ENCODE assay signal across 20 mouse cellular contexts in the genomic region with DNA sequence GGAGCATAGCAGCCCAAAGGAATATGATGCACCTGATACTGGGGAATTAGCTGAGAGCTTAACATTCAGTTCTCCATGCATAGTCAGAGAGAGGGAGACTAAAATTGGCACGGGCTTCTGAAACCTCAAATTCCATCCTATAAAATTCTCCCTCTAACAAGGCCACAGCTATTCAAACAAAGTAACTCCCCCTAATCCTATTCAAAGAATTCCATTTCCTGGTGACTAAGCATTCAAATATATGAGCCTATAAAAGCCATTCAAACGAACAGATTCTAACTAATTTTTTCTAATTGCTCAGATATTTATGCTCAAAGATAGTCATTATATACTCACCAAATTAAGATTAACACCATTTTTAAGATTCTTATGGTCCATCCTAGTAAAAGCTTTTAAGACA.
DNase-seq lines count a peak whose midpoint lies in the region; ATAC-seq and TF ChIP-seq lines count a peak whose summit lies in the region.
"Had no signal": no experiment of that assay in that cellular context is flagged by ENCODE, and none has a peak within 500 bp of the region (broad histone marks: within the 10 kb centered on the region; RNA-seq: fewer than 3 reads in every experiment).

No protein-coding gene starts in this region.

- no peaks in the 10 kb centered on the region for H3K79me3 ChIP-seq in C2C12 (ENCODE audit: low read depth)

- WGBS in embryonic facial prominence, embryonic 14.5 days, result 38% methylated on average over 2 of the region's 2 CpGs
- WGBS in embryonic facial prominence, embryonic 10.5 days, result 64% methylated on average over 2 of the region's 2 CpGs
- 73% methylated on average over 2 of the region's 2 CpGs for WGBS in hindbrain, embryonic 16.5 days
- WGBS in heart, embryonic 11.5 days (ENCODE audit: insufficient replicate concordance), result 57% methylated on average over 2 of the region's 2 CpGs

- ATAC-seq in embryonic facial prominence, embryonic 14.5 days (ENCODE audit: low read depth), result no peak
- ATAC-seq in hindbrain, embryonic 16.5 days, result no peak
- ATAC-seq in heart, embryonic 11.5 days (replicated peaks; ENCODE audit: insufficient number of reproducible peaks, low FRiP score, low TSS enrichment), result no peak
- ATAC-seq: activated CD4-positive, CD25-positive, alpha-beta regulatory T cell, adult 4 months; forebrain, embryonic 14.5 days; forebrain, embryonic 16.5 days; Patski had no signal

- DNase-seq in embryonic facial prominence, embryonic 14.5 days (ENCODE audit: low spot score), result peak; percentile 14
- DNase-seq in embryonic facial prominence, embryonic 10.5 days (ENCODE audit: low spot score), result no peak
- peak; percentile 35 for DNase-seq in 3134 (ENCODE audit: extremely low read depth, insufficient read length, low spot score)
- DNase-seq: adrenal gland, adult 8-10 months; adrenal gland, postnatal 14 days; adrenal gland, postnatal 36 days; B cell, adult 2 months; cerebellum, adult 11-12 months; cerebellum, adult 2 months; cerebellum, adult 9-10 months; cerebellum, postnatal 10 days; cerebellum, postnatal 25 days had no signal

- H3K36me3 ChIP-seq in embryonic facial prominence, embryonic 14.5 days (ENCODE audit: control insufficient read depth, insufficient read depth, low read length), result no peaks in the 10 kb centered on the region
- no peaks in the 10 kb centered on the region for H3K36me3 ChIP-seq in embryonic facial prominence, embryonic 10.5 days (replicated peaks)
- no peaks in the 10 kb centered on the region for H3K36me3 ChIP-seq in C2C12 (ENCODE audit: control insufficient read depth, insufficient read depth)
- no peaks in the 10 kb centered on the region for H3K36me3 ChIP-seq in hindbrain, embryonic 16.5 days (ENCODE audit: control insufficient read depth, insufficient read depth, low read length)
- no peaks in the 10 kb centered on the region for H3K36me3 ChIP-seq in heart, embryonic 11.5 days (ENCODE audit: control insufficient read depth, insufficient read depth, low read length)
- H3K36me3 ChIP-seq: embryonic facial prominence, embryonic 13.5 days had no signal

- H3K79me2 ChIP-seq in C2C12 (ENCODE audit: control insufficient read depth, insufficient read depth), result no peaks in the 10 kb centered on the region

- no peak overlapping the region for H3ac ChIP-seq in C2C12 (ENCODE audit: control insufficient read depth, insufficient read length, low read depth)

- no peaks in the 10 kb centered on the region for H3K9me3 ChIP-seq in embryonic facial prominence, embryonic 14.5 days (ENCODE audit: control insufficient read depth, low read length)
- no peaks in the 10 kb centered on the region for H3K9me3 ChIP-seq in embryonic facial prominence, embryonic 10.5 days
- peaks cover 2% of the 10 kb centered on the region; the same call in 1 of the 2 replicates for H3K9me3 ChIP-seq in hindbrain, embryonic 16.5 days (ENCODE audit: control insufficient read depth, low read length)
- no peaks in the 10 kb centered on the region for H3K9me3 ChIP-seq in heart, embryonic 11.5 days (replicated peaks; ENCODE audit: control insufficient read depth, low read length)
- H3K9me3 ChIP-seq: embryonic facial prominence, embryonic 13.5 days had no signal

- no peak overlapping the region for H3K27ac ChIP-seq in embryonic facial prominence, embryonic 14.5 days (replicated peaks; ENCODE audit: low read depth, low read length)
- H3K27ac ChIP-seq in embryonic facial prominence, embryonic 10.5 days (replicated peaks), result no peak overlapping the region
- no peak overlapping the region for H3K27ac ChIP-seq in hindbrain, embryonic 16.5 days (ENCODE audit: low read depth, low read length)
- H3K27ac ChIP-seq in heart, embryonic 11.5 days (ENCODE audit: low read depth, low read length), result no peak overlapping the region
- H3K27ac ChIP-seq: embryonic facial prominence, embryonic 13.5 days had no signal

- no peak overlapping the region for H3K4me3 ChIP-seq in embryonic facial prominence, embryonic 14.5 days (ENCODE audit: low read depth, low read length)
- H3K4me3 ChIP-seq in embryonic facial prominence, embryonic 10.5 days, result no peak overlapping the region
- H3K4me3 ChIP-seq in C2C12 (ENCODE audit: insufficient read depth, poor library complexity, severe bottlenecking), result no peak overlapping the region
- no peak overlapping the region for H3K4me3 ChIP-seq in hindbrain, embryonic 16.5 days (ENCODE audit: low read length)
- H3K4me3 ChIP-seq in heart, embryonic 11.5 days (ENCODE audit: low read depth, low read length), result no peak overlapping the region
- H3K4me3 ChIP-seq: embryonic facial prominence, embryonic 13.5 days had no signal

- H3K27me3 ChIP-seq in embryonic facial prominence, embryonic 14.5 days (replicated peaks; ENCODE audit: control insufficient read depth, insufficient read depth, low read length), result no peaks in the 10 kb centered on the region
- no peaks in the 10 kb centered on the region for H3K27me3 ChIP-seq in embryonic facial prominence, embryonic 10.5 days (replicated peaks; ENCODE audit: low read depth, poor library complexity, severe bottlenecking)
- no peaks in the 10 kb centered on the region for H3K27me3 ChIP-seq in C2C12 (ENCODE audit: control insufficient read depth, insufficient read depth, insufficient read length)
- H3K27me3 ChIP-seq in hindbrain, embryonic 16.5 days (replicated peaks; ENCODE audit: control insufficient read depth, insufficient read depth, low read length), result no peaks in the 10 kb centered on the region
- H3K27me3 ChIP-seq in heart, embryonic 11.5 days (ENCODE audit: control insufficient read depth, insufficient read depth, low read length), result no peaks in the 10 kb centered on the region
- H3K27me3 ChIP-seq: embryonic facial prominence, embryonic 13.5 days; Patski had no signal

- no peak overlapping the region for H3K4me2 ChIP-seq in embryonic facial prominence, embryonic 14.5 days (ENCODE audit: low read depth, low read length)
- H3K4me2 ChIP-seq in hindbrain, embryonic 16.5 days (ENCODE audit: low read length), result no peak overlapping the region
- H3K4me2 ChIP-seq in heart, embryonic 11.5 days, result no peak overlapping the region
- H3K4me2 ChIP-seq: embryonic facial prominence, embryonic 13.5 days had no signal

- H3K9ac ChIP-seq in embryonic facial prominence, embryonic 14.5 days (ENCODE audit: low read depth, low read length), result no peak overlapping the region
- H3K9ac ChIP-seq in hindbrain, embryonic 16.5 days (ENCODE audit: low read depth, low read length), result no peak overlapping the region
- no peak overlapping the region for H3K9ac ChIP-seq in heart, embryonic 11.5 days (ENCODE audit: low read depth, low read length)
- H3K9ac ChIP-seq: embryonic facial prominence, embryonic 13.5 days had no signal

- TF ChIP-seq CTCF in C2C12 (IDR thresholded peaks at IDR 0.05; ENCODE audit: control insufficient read depth, insufficient read depth, insufficient read length), result no peak

- no peaks in the 10 kb centered on the region for H3K4me1 ChIP-seq in embryonic facial prominence, embryonic 14.5 days (ENCODE audit: control insufficient read depth, insufficient read depth, low read length)
- no peaks in the 10 kb centered on the region for H3K4me1 ChIP-seq in embryonic facial prominence, embryonic 10.5 days
- H3K4me1 ChIP-seq in hindbrain, embryonic 16.5 days (ENCODE audit: control insufficient read depth, insufficient read depth, low read depth, low read length), result no peaks in the 10 kb centered on the region
- H3K4me1 ChIP-seq in heart, embryonic 11.5 days (ENCODE audit: control insufficient read depth, insufficient read depth, low read length), result no peaks in the 10 kb centered on the region
- H3K4me1 ChIP-seq: embryonic facial prominence, embryonic 13.5 days had no signal

TF ChIP-seq in C2C12, 6 proteins besides CTCF, POLR2A, EP300 and RAD21:
- TF ChIP-seq MYOD1 (IDR thresholded peaks at IDR 0.05; ENCODE audit: control insufficient read depth, insufficient read length, low read depth) (no peak), CEBPB (IDR thresholded peaks at IDR 0.05; ENCODE audit: low read depth) (no peak), USF1 (IDR thresholded peaks at IDR 0.05; ENCODE audit: low read depth) (no peak), MYOG (IDR thresholded peaks at IDR 0.05; ENCODE audit: control insufficient read depth, extremely low read depth, insufficient read length) (no peak), FOSL1 (IDR thresholded peaks at IDR 0.05; ENCODE audit: insufficient read depth, low read length, poor library complexity, severe bottlenecking) (peak; percentile 33), MAX (IDR thresholded peaks at IDR 0.05) (peak; percentile 14)
